Mouse (Mus musculus) testis, postnatal 14 days (tissue): Measurements from ENCODE around the gene Mrap.

Experiments
- DNase-seq: peaks from one replicate; pipeline ENCODE4 v3.0.0; 2021; ENCODE audit warnings: low spot score

Gene Mrap

DNA sequence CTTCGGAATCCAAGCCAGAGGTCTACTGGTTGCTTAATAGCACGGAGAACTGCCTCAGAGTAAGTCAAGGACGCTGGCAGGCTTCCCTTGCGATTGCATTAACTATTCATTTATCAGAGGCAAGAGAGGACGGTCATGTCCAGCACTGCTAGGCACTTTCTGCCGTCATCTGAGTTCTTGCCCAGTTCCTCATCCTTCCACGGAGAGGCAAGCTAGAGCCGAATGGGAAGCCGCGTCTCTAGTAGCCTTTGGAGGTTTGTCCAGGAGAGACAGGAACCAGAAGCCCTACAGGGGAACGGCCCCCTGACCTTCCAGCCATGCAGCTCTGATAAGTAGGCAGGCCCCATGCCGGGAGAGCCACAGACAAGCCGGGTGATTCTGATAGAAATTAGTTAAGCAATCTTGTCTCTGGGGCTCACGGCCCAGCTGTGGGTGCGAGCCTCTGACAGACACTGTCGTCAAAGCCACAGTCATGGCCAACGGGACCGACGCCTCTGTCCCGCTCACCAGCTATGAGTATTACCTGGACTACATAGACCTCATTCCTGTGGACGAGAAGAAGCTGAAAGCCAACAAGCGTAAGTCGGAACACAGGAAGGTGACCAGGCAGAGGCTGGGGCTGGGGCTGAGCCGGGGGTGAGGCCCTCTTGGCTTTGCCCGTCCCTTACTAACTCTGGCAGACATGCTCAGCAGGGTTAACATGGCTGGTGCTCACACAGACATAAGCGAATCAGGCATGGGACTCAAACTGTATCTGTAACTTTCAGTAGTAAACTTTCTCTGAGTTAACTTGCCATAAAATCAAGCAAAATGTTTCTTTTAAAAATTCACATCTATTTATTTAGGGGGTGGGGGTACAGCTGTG is at the start of gene Mrap:
Gene Mrap (plus strand): TSS at position 116 of the 865 bp plus-strand sequence.
- DNase-seq: peak; percentile 62

DNA sequence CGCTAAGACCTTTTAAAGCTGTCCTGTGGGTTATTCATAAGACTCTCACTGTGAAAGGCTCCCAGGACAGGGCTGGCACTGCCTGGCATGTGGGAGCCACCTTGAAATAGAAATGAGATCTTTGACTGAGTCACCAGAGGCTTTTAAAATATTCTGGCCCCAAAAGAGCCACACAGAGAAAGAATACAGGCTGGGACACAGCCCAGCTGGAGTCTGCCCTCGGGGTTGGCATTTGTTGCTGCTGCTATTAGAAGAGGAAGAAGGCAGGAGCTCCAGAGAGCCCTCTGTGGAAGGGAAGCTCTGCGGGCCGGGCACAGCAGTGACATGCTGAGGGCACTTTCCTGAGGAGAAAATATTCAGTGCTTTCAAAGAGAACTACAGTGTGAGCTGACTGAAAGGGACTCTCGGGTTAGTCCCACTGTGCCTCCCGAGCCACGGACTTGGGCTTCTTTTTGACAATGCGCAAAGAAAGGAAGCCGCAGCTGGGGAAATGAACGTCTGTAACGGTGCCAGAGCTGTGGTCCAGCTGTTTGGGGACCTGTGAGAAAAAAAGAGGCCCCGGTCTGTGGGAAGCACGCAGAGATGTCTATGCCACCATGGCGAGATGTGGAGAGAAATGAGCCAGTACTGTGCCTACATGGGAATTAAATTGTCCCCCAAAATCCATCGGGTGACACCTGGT is 45.2 kb upstream of the Mrap start:
- DNase-seq: no peak

DNA sequence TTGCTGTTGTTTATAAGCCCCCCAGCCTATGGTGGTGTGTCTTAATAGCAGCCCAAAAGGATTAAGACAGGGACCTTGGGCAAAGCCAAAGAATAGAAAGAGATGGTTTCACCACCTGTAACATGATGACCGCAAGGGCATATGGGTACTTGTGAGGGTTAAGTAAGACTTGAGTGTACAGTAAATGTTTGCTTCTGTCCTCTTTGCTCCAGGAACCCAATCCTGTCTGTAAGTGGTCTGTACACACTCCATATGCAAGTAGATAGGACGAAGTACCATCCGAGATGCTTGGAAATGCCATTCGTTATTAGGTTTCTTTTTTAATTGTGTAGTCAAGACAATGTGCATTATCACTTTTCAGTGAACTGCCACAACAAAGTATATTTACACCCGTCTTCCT is 44.4 kb upstream of the Mrap start:
- DNase-seq: no peak

DNA sequence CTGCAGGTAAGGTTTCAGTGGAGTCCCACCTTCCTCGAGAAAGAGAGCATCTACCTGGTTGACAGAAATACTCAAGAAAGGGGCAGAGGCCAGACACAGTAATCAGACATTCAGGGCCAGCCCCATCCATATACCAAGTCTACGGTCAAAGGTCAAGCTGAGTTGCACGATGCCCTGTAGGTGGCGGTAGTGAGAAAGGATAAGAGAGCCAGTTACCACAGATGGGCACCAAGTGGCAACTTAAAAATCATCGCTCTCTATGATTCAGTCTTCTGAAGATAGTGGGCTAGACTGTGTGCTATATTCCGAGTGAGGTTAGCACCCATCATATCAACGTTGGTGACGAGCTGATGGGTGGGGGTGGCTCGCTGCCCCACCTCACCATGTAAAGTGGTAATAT is 43.3 kb upstream of the Mrap start:
- no peak for DNase-seq

DNA sequence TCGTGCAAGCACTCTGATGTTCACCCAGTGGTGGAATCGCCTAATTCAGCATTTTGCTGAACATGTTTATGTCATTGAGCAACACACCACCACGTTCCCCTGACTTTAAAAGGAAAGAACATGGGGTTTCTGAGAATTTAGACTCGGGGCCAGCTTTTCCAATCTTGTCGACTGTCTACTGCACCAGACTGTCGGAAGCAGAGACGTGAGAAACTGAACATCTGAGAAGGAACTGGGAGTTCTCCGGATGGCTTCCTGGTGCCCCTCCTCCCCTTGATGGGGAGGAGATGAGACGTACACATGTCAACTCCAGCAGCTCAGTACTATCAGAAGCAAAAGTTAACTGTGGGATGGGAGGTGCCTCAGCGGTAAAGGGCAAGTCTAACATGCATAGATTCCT is 42.9 kb upstream of the Mrap start:
- no peak for DNase-seq

DNA sequence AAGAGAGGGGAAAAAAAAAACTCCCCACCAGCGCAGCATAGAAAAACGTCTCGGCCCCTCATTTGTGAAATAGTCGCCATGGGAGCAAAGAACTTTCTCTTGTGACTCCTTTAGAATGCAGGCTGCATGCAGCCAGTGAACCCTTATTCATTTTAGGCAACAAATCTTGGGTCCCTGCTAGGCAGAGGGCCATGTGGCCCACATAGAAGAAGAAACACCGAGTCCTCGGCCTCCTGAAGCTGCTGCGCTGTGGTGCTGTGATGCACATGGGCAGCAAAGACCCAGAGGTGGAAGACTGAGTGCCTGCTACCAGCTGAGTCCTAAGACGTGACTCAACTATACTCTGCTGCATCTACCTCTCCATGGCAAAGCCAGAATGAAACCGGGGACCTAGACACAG is 41.7 kb upstream of the Mrap start:
- no peak for DNase-seq

DNA sequence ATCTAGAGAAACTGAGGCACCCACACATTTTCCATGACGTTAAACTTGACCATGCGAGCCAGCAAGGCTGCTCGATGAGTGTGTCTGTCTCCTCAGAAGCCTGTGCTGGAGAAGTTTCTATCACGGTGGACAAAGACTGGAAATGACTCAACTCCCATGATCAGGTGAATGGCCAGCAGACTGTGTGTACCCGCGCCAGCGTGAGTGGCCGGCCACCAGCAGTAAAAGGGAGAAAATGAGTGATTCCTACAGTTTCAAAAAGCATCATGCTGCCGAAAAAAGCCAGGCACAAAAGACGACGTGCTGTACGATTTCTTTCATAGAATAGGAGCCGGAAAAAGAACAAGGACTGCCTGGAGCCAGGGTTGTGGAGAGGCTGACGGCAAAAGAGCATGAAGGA is 38.6 kb upstream of the Mrap start:
- DNase-seq: no peak

DNA sequence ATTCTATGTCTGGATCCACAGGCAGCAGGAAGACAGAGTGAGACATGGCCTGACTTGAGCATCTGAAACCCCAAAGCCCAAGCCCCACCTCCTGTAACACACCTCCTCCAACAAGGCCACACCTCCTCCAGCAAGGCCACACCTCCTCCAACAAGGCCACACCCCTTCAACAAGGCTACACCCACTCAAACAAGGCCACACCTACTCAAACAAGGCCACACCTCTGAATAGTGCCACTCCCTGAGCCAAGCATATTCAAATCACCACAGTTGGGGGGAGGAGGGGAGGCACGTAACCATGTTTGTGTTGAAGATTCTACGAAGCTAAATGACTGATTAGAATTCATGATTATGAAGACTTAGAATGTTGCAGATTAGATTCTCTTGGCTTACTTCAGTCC is 36.5 kb upstream of the Mrap start:
- DNase-seq: no peak

DNA sequence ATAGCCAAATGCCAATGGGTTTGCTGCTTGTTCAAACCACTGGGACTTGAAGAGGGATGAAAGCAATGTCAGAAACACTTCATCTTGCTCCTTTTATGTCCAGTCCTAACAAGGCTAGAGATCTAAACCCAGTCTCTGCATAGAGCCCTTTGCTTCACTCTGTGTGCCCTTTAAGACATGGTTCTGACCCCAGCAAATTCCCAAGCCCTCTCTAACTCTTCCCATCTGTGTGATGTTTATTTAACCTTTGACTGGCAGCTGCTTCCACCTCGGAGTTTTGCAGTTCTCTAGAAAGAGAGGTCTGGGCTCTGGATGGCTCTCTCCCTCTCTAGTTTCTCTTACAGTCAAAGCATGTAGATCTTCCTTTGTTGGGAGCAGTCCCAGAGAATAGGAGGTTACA is 34.4 kb upstream of the Mrap start:
- DNase-seq: no peak

DNA sequence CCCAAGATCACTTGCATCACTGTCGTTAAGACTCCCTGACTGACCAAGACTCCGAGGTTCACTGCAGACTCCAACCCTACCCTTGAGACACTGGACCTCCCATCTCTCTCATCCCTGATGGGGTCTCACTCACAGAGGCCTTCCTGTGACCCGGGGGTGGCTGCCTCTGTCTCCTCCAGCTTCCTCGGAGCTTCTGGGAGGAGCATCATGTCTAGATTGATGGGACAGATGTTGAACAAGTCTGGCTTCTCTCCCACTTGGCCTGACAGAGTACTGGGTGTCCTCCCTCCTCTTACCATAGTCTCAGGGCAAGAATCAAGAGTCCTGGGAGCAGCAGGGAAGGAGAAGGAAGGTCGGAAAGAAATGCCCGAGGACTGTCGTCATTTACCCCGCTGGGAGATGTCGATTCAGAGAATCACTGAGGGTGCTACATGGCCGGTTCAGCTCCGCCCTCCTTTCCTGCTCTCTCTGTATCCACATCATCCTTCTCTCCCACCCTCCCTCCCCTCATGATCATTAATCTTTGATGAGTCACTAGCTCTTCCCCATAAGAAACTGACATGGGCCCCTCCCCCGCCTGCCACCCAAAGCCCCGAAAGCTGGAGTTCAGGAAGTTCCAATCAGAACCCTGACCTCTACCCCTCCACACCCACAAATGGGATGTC is 33.7 kb upstream of the Mrap start:
- no peak for DNase-seq

DNA sequence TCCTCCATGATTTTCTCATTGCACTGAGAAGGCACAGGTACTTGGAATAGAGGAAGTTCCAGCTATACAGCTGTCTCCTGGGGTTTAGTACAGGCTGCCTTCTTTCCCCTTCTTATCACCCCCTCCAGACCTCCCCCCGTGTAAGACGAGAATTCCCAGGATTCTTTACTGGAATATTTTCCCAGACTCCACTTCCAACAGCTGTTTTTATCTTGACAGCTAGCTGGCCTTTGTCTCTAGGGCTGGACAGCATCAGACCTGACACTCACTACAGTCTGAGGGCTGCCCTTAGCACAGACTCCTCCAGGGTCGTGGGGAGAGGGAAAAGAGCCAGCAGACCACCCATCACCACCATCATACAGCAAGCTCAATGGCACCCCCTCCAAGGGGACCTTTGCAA is 31.7 kb upstream of the Mrap start:
- DNase-seq: no peak

DNA sequence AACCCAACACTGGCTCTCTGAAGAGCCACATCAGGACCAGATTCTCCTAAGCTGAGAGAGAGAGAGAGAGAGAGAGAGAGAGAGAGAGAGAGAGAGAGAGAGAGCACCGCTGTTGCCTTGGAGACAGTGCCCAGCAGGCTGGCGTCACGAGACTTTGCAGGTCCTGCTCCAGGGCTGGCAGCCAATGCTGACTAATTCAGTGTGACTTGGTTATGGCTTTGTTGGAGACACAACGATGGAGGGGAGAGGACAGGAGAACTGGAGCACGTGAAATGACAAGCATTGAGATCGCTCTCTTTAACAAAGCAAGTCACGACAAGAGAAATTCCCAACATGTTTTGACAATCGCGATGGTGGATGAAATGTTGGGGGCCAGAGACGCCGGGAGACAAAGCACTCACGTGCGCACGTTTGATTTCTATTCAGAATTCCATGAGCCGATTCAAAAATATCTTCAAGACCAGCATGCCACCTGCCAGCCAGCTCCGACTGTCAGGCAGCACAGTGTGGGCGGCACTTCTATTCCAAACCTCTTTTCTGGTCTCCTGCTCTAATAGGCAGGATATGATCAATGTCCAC is 28.2 kb upstream of the Mrap start:
- DNase-seq: no peak

DNA sequence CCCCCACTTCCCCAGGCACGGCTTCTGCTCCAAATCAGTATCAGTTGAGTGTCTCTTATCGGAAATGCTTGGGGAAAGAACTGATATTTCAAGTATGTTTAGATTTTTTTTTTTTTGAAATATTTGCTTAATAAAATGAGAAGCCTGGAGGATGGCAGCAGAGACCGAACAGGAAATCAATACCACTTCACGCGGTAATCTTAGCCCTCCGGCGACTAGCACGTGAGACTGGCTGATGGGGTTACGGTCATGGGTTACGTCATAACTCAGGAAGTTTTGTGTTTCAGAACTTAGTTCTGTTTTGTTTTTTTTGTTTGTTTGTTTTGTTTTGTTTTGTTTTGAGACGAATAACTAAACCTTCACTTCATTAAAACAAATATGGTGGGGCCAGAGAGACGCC is 27.7 kb upstream of the Mrap start:
- DNase-seq: no peak

DNA sequence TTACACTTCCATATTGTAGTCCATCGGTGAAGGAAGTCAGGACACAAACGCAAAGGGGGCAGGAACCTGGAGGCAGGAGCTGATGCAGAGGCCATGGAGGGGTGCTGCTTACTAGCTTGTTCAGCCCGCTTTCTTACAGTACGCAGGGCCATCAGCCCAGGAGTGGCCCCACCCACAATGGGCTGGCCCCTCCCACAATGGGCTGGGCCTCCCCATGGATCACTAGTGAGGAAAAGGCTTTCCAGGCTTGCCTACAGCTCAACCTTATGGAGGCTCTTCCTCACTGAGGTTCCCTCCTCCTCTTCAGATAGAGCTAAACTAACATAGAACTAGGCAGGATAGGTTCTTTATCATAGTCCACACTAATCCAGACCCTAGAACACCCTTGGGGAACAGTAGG is 14.0 kb upstream of the Mrap start:
- DNase-seq: no peak

DNA sequence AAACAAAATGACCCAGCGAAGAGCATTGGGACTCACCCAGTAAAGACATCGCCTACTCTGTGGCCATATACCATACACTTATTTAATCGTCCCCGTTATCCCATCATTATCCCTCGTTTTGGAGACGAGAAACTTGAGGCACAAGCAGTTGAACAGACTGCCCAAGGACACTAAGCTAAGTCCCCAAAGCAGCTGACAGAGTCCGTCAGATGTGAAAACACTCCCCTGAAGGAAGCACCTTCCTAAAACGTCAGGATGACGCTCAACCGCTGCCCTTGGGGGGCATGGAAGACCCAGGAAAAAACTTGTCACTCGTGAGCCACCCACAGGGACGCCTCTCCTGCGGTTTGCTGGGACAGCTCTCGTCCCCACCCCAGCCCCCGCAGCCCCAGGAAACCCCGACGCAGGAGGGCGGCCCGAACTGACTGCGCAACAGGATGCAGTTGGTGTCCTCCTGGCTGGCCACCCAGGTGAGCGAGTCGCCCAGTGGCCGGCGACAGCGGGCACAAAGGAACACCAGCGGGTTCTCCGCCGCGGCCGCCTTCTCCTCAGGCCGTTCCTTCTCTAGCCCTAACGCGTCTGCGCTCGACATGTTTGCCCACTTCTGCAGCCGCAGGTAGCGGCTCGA is 11.3 kb upstream of the Mrap start:
- DNase-seq: no peak

DNA sequence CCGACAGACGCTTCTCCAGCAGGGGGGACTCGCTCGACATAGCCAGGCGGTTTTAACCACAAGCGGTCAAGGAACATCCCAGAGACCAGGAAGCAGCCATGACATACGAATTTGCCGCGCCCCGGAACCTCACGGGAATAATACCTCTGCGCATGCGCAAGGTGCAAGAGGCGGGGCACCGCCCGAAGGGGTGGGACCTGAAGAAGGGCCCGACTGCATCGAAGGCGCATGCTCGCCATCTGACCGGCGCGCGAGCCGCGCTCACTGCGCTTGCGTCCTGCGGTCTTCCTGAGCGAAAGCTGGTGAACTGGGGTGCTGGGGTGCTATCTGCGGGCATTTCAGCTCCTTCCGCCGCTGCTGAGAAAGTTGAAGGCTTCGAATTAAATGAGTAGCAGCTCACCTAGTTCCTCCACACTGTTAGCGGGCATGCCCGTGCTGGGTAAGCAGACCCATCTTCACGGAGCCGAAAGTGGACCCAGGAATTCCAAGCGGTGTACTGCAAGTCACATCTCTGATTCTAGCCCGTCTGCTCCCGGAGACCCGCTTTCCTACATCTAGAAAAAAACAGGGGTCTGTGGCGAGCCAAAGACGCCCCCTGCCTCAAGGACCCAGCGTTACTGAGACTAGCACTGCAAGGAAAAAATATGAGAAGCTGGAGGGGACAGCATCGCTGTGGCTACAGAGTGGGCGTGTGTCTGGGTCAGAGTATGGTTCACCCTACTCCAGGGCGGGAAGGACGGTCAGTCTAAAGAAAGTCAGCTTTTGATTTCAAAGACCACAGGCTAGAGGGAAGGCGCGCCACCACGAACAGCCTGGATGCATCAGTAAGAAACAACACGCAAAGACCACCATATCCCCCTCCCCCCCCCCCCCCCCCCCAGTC is 10.5 kb upstream of the Mrap start, which contains the start of gene Mis18a:
Gene Mis18a (minus strand): TSS at position 172 of the 883 bp plus-strand sequence.
- peak; percentile 95 for DNase-seq

DNA sequence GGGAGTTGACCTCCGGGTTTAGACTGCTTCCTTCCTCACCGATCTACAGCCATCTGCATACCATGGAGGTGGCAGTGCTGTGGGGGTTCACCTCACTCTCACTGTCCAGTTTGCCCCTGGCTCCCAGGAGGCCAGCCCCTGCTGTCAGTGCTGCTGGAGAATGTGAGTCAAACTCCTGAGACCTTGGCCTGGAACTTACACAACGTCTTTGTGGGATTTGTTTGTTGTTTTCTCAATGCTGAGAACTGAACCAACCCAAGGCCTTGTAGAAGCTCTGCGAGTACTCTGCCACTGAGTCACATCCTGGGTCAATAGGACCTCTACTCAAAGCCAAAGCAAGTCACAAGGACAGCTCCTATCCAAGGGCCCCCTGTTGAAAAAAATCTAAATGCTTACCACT is 2.4 kb upstream of the Mrap start:
- no peak for DNase-seq

DNA sequence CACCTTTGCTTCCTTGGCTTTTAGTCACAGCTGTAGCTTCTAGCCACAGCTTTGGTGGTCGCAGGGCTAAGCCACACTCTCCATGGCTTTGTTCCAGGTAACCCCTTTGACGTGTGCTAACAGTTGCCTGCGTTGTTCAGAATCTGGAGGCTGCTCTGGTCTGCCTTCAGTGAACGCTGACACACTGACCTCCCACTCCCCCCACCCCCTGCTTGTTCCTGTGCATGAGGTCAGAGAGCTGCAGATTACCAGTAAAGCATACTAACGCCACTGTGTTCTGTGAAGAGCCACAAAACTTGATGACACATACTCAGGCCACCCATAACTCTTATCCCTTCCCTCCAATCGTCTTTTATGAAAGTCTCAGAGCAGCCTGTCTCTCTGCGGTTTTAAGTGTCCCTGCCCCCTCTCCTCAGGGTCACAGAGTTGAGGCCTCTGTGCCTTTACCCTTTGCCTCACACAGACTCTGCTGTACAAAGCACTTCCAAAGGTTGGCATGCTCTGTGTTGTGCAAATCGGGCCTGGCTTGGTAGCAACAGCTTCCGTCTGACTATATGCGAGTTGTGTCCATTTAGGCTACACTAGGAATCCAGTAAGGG is 1.2 kb upstream of the Mrap start:
- no peak for DNase-seq

DNA sequence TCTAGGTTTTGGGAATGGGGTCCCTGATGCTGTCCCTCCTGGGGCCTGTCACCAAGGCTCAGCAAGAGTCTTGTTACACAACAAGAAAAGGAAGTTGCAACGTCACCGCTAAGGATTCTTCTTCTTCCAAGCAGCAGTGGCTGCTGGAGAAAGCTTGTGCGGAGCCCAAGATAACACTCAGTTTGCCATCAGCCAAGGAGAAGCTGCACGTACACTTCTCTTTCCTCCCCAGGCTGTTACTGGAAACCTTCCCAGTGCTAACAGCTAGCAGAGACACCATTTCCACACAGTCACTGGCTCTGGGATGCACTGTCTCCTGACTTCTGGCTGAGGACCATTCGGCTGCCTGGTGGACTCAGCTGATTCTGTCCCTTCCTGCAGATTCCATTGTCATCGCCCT is 9.1 kb downstream of the Mrap start:
- no peak for DNase-seq

DNA sequence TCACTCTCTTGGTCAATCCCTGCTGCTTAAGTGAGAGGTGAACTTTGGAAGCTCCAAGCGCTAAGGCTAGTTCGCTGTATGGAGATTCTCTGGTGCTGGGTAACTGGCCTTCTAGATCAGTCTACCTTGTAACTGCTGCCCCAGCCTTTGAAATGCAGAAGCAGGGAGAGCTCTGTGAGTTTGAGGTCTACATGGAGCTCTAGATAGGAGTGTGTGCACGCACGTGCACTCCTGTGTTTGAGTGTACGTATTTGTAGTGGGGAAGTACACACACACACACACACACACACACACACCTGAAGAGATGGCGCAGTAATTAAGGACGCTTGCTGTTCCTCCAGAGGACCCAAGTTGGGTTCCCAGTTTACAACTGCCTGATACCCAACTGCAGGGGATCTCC is 10.2 kb downstream of the Mrap start:
- DNase-seq: no peak
